Mouse (Mus musculus): Measurements from ENCODE around the gene Erich6b. TPM values are rescaled to one million over a fixed set of nuclear protein-coding genes. Genes with fewer than 3 reads are reported as not detected.
A peak's percentile ranks its signal among the peaks of the same experiment; 100 is the strongest.

Erich6b gene
- polyA plus RNA-seq, 1 experiment from 2014 or later: not detected

DNA sequence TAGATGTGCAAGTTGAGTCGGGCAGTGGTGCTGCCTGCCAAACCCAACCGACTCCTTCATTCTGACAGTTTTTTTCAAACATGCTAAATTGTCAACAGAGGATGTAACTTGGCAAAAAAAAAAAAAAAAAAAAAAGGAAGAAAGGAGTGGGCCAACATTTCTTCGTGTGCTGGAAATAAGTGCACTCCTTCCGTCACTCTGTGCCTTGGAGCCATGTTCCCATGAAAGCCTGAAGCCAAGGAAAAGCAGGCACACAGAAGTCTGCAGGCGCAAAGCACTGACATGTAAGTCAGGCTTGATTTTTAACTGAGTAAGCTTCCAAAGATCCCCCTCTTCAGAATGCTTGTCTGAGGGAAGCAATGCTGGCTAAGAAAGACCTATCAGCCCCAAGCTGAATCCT is 70.6 kb downstream of the Erich6b start:
- Histone ChIP-seq H3K4me3 (ENCODE audit: low read depth, low read length) (no peak overlapping the region), H3K27me3 (ENCODE audit: control insufficient read depth, insufficient read depth, low read length) (no peaks in the 10 kb centered on the region), H3K9me3 (ENCODE audit: control insufficient read depth, low read length) (no peaks in the 10 kb centered on the region), H3K36me3 (ENCODE audit: control insufficient read depth, insufficient read depth, low read length) (peaks cover 2% of the 10 kb centered on the region; the same call in 1 of the 2 replicates), H3K9ac (ENCODE audit: low read length) (no peak overlapping the region), H3K27ac (ENCODE audit: low read depth, low read length) (no peak overlapping the region), H3K4me1 (ENCODE audit: control insufficient read depth, insufficient read depth, low read length) (no peaks in the 10 kb centered on the region), H3K4me2 (ENCODE audit: low read depth) (no peak overlapping the region)
- ATAC-seq (ENCODE audit: insufficient read depth, low FRiP score, low TSS enrichment) (no peak), DNase-seq (ENCODE audit: low spot score) (no peak)
- WGBS: 87% methylated on average over 5 of the region's 5 CpGs

DNA sequence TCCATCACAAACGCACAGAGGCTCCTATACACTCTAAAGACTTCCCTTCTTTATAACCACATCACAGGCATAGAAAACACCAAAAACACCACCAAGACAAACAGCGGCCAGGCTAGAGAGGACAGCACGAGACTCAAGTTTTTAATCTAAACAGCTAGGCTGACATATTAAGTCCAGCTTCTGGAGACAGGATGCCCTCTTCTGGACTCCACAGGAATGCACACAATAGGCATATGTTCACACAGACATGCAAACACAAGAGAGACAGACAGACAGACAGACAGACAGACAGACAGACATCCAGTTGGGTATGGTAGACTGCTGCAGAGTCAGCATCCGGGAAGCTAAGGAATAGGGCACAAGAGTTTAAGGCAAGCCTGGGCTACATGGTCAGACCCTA is 71.6 kb downstream of the Erich6b start:
- DNase-seq (ENCODE audit: low spot score): peak; percentile 26
- no peak overlapping the region for H3K4me2 ChIP-seq (ENCODE audit: low read depth)
- no peaks in the 10 kb centered on the region for H3K9me3 ChIP-seq (ENCODE audit: control insufficient read depth, low read length)
- ATAC-seq (ENCODE audit: insufficient read depth, low FRiP score, low TSS enrichment): no peak
- H3K27me3 ChIP-seq (ENCODE audit: control insufficient read depth, insufficient read depth, low read length): no peaks in the 10 kb centered on the region
- H3K27ac ChIP-seq (ENCODE audit: low read depth, low read length): no peak overlapping the region
- H3K4me1 ChIP-seq (ENCODE audit: control insufficient read depth, insufficient read depth, low read length): no peaks in the 10 kb centered on the region
- H3K4me3 ChIP-seq (ENCODE audit: low read depth, low read length): no peak overlapping the region
- 79% methylated on average over 4 of the region's 4 CpGs for WGBS
- peaks cover 2% of the 10 kb centered on the region; the same call in 1 of the 2 replicates for H3K36me3 ChIP-seq (ENCODE audit: control insufficient read depth, insufficient read depth, low read length)
- H3K9ac ChIP-seq (ENCODE audit: low read length): no peak overlapping the region

DNA sequence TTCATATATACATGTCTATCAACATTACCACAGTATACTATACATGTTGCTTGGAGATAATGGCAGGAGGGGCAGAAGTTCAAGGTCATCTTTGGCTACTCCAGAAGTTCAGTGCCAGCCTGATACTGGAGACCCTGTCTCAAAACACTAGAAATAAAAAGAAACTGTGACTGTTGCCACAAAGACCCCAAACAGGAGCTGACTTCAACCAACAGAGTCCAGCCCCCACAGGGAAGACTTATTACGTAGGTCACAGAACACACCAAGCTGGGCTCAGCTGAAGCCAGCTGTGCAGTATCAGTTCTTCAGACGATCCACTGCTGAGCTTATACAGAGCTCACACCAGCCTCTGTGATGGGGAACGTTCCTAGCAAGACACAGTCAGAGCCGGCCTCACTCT is 74.4 kb downstream of the Erich6b start:
- no peak for DNase-seq (ENCODE audit: low spot score)
- H3K36me3 ChIP-seq (ENCODE audit: control insufficient read depth, insufficient read depth, low read length): peaks cover 2% of the 10 kb centered on the region; the same call in 1 of the 2 replicates
- no peaks in the 10 kb centered on the region for H3K4me1 ChIP-seq (ENCODE audit: control insufficient read depth, insufficient read depth, low read length)
- H3K27me3 ChIP-seq (ENCODE audit: control insufficient read depth, insufficient read depth, low read length): no peaks in the 10 kb centered on the region
- H3K27ac ChIP-seq (ENCODE audit: low read depth, low read length): no peak overlapping the region
- no peaks in the 10 kb centered on the region for H3K9me3 ChIP-seq (ENCODE audit: control insufficient read depth, low read length)
- no peak for ATAC-seq (ENCODE audit: insufficient read depth, low FRiP score, low TSS enrichment)
- WGBS: 98% methylated on average over 4 of the region's 4 CpGs
- no peak overlapping the region for H3K9ac ChIP-seq (ENCODE audit: low read length)
- no peak overlapping the region for H3K4me3 ChIP-seq (ENCODE audit: low read depth, low read length)
- no peak overlapping the region for H3K4me2 ChIP-seq (ENCODE audit: low read depth)

Other genes starting within 250 kb of the Erich6b start
- 4.7 and 6.3 TPM in 2 replicates for gene Siah3, start 186.3 kb upstream of the Erich6b start, polyA plus RNA-seq (2014; fragmentation: Nextera tagmentation; extraction: Ambion mirVana)
- not detected in 2 replicates for gene Spert, start 49.1 kb upstream of the Erich6b start, polyA plus RNA-seq (2014; fragmentation: Nextera tagmentation; extraction: Ambion mirVana)
- 26.4 and 30.0 TPM in 2 replicates for gene Cog3, start 112.3 kb downstream of the Erich6b start, polyA plus RNA-seq (2014; fragmentation: Nextera tagmentation; extraction: Ambion mirVana)
- 7.5 and 7.9 TPM in 2 replicates for gene Slc25a30, start 144.8 kb downstream of the Erich6b start, polyA plus RNA-seq (2014; fragmentation: Nextera tagmentation; extraction: Ambion mirVana)
- gene Tpt1, start 202.8 kb downstream of the Erich6b start, polyA plus RNA-seq (2014; fragmentation: Nextera tagmentation; extraction: Ambion mirVana): 993 and 1,049 TPM in 2 replicates

Data from neural tube, embryonic 11.5 days (tissue).